Comparison of ENCODE assay signal across 8 mouse cellular contexts in the genomic region with DNA sequence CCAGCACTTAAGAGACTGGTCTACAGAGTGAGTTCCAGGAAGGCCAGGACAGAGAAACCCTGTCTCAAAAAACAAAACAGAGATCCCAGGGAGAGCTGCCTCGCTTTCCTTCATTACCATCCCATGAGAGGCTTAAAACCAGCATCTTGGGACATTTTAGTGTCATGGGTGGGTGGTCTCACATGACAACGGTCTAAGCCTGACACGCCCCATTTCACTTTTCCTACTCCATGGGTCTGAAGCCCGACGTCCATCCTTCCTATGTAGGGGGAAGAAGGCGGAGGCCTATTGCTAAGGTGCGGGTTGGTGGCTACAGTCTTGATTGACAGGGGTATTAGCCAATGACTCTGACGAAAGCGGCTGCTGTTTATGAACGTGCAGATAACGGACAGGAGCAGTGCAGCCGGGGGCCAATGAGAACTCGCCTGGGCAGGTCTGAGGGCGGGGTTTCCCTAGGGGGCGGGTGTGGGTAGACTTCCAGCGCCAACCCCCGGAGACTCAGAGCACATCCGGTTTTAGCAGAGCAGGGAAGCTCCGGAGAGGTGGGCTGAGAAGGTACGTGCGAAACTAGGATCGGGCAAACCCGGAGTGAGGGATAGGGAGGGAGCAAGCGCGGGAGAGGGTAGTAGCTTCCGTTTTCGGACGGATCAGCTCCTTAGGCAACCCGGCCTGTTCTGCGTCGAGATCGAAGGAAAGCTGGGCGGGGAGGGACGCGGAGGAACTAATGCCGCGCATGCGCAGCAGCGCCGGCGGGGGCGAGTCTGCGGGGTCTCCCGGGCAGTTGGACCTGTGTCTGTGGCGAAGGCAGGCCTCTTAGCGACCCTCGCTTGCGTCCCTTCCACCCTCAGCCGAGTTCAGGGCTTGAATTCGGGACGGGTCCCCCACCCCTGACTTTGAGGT. TPM values are rescaled to one million over a fixed set of nuclear protein-coding genes. Genes with fewer than 3 reads are reported as not detected.
A peak's percentile ranks its signal among the peaks of the same experiment; 100 is the strongest.
DNase-seq lines count a peak whose midpoint lies in the region; ATAC-seq and TF ChIP-seq lines count a peak whose summit lies in the region.

A gene (plus strand): TSS at position 397 of the 900 bp plus-strand sequence.

- H3K9me3 ChIP-seq in CH12.LX (replicated peaks; ENCODE audit: low read length) = no peaks in the 10 kb centered on the region
- no peaks in the 10 kb centered on the region for H3K9me3 ChIP-seq in forebrain, embryonic 11.5 days (ENCODE audit: control insufficient read depth, low read length)
- no peaks in the 10 kb centered on the region for H3K9me3 ChIP-seq in heart, embryonic 16.5 days (replicated peaks; ENCODE audit: control insufficient read depth, low read length)
- H3K9me3 ChIP-seq in liver, embryonic 15.5 days (replicated peaks) = no peaks in the 10 kb centered on the region
- H3K9me3 ChIP-seq in neural tube, embryonic 12.5 days = no peaks in the 10 kb centered on the region

- under 1% methylated on average over 51 of the region's 51 CpGs for WGBS in forebrain, embryonic 11.5 days
- under 1% methylated on average over 51 of the region's 51 CpGs for WGBS in heart, embryonic 16.5 days
- under 1% methylated on average over 51 of the region's 51 CpGs for WGBS in liver, embryonic 15.5 days (ENCODE audit: insufficient replicate concordance)
- under 1% methylated on average over 51 of the region's 51 CpGs for WGBS in neural tube, embryonic 12.5 days

- no peak for TF ChIP-seq CTCF in CH12.LX (conservative IDR thresholded peaks at IDR 0.05 in 1 of 2, IDR thresholded peaks at IDR 0.05 in 1 of 2; ENCODE audit: low read depth in 2 of 2, low read length in 2 of 2)

- peaks cover 48% of the 10 kb centered on the region for H3K79me2 ChIP-seq in CH12.LX (replicated peaks; ENCODE audit: control insufficient read depth, extremely low read depth, insufficient read depth, poor library complexity, severe bottlenecking)

- peak within 1 kb of the TSS; percentile 67 to 95 (median 75) for H3K4me3 ChIP-seq in CH12.LX (replicated peaks in 1 of 3; ENCODE audit: low read depth in 2 of 3, low read length in 2 of 3, poor library complexity in 1 of 3)
- peak within 1 kb of the TSS; percentile 79 for H3K4me3 ChIP-seq in forebrain, embryonic 11.5 days (ENCODE audit: low read depth, low read length)
- peak within 1 kb of the TSS; percentile 96 for H3K4me3 ChIP-seq in heart, embryonic 16.5 days (ENCODE audit: low read length)
- H3K4me3 ChIP-seq in liver, embryonic 15.5 days (replicated peaks) = peak within 1 kb of the TSS; percentile 79
- peak within 1 kb of the TSS; percentile 68 for H3K4me3 ChIP-seq in neural tube, embryonic 12.5 days

- TF ChIP-seq RAD21 in CH12.LX (IDR thresholded peaks at IDR 0.05; ENCODE audit: low read depth, low read length) = no peak

- H3K27ac ChIP-seq in CH12.LX (ENCODE audit: insufficient read depth, low read depth) = peak within 1 kb of the TSS; percentile 76
- peak within 1 kb of the TSS; percentile 66; the same call in 1 of the 2 replicates for H3K27ac ChIP-seq in forebrain, embryonic 11.5 days (ENCODE audit: low read depth, low read length)
- peak within 1 kb of the TSS; percentile 94 for H3K27ac ChIP-seq in heart, embryonic 16.5 days (ENCODE audit: low read length)
- peak within 1 kb of the TSS; percentile 94 for H3K27ac ChIP-seq in liver, embryonic 15.5 days (replicated peaks)
- H3K27ac ChIP-seq in neural tube, embryonic 12.5 days = no peak within 1 kb of the TSS; the same call in 1 of the 2 replicates

- H3K4me2 ChIP-seq in CH12.LX (ENCODE audit: insufficient read depth, low read depth, poor library complexity, severe bottlenecking) = peak within 1 kb of the TSS; percentile 97
- peak within 1 kb of the TSS; percentile 84 for H3K4me2 ChIP-seq in forebrain, embryonic 11.5 days (ENCODE audit: low read depth, low read length, severe bottlenecking)
- peak within 1 kb of the TSS; percentile 94 for H3K4me2 ChIP-seq in heart, embryonic 16.5 days (ENCODE audit: low read depth, low read length)
- peak within 1 kb of the TSS; percentile 88 for H3K4me2 ChIP-seq in liver, embryonic 15.5 days
- H3K4me2 ChIP-seq in neural tube, embryonic 12.5 days (replicated peaks) = peak within 1 kb of the TSS; percentile 99

- dilution Hi-C loops in CH12.LX (cut with MboI; ENCODE audit: extremely low pct_ligation_motif_present, extremely low pct_unique_long_range_greater_than_20kb, low sequenced_read_pairs) = no loop called here

- no peaks in the 10 kb centered on the region for H3K27me3 ChIP-seq in CH12.LX (replicated peaks)
- H3K27me3 ChIP-seq in forebrain, embryonic 11.5 days (ENCODE audit: control insufficient read depth, insufficient read depth, low read length) = no peaks in the 10 kb centered on the region
- no peaks in the 10 kb centered on the region for H3K27me3 ChIP-seq in heart, embryonic 16.5 days (ENCODE audit: control insufficient read depth, insufficient read depth, low read length)
- no peaks in the 10 kb centered on the region for H3K27me3 ChIP-seq in liver, embryonic 15.5 days
- no peaks in the 10 kb centered on the region for H3K27me3 ChIP-seq in neural tube, embryonic 12.5 days (replicated peaks)

- peak; percentile 100 for DNase-seq in CH12.LX (ENCODE audit: extremely low read depth)
- DNase-seq in c-Kit-positive CD71-positive TER-119-negative erythroid progenitor cells, embryonic 14.5 days (ENCODE audit: low read depth) = peak; percentile 99
- peak; percentile 100 for DNase-seq in forebrain, embryonic 11.5 days (ENCODE audit: low spot score)
- DNase-seq in kidney, postnatal 36 days = peak; percentile 98 to 100
- peak; percentile 100 for DNase-seq in telencephalon, adult 2 months (ENCODE audit: low read depth, low spot score)

- peaks cover 7 to 54% of the 10 kb centered on the region in 2 experiments; a peak in 3 of 4 replicates for H3K4me1 ChIP-seq in CH12.LX (ENCODE audit: control insufficient read depth in 1 of 2, insufficient read depth in 2 of 2)
- H3K4me1 ChIP-seq in forebrain, embryonic 11.5 days (replicated peaks; ENCODE audit: control insufficient read depth, insufficient read depth, low read length) = peaks cover 9% of the 10 kb centered on the region; the same call in 1 of the 2 replicates
- peaks cover 40% of the 10 kb centered on the region for H3K4me1 ChIP-seq in heart, embryonic 16.5 days (ENCODE audit: control insufficient read depth, insufficient read depth, low read length)
- H3K4me1 ChIP-seq in liver, embryonic 15.5 days (replicated peaks) = peaks cover 59% of the 10 kb centered on the region
- H3K4me1 ChIP-seq in neural tube, embryonic 12.5 days = peaks cover 37% of the 10 kb centered on the region

- peak; percentile 98 for TF ChIP-seq POLR2A in CH12.LX (IDR thresholded peaks at IDR 0.05; ENCODE audit: low read depth, low read length)

- H3K9ac ChIP-seq in CH12.LX (ENCODE audit: insufficient read depth, low read depth) = peak within 1 kb of the TSS; percentile 73
- peak within 1 kb of the TSS; percentile 85 for H3K9ac ChIP-seq in forebrain, embryonic 11.5 days (ENCODE audit: low read length)
- H3K9ac ChIP-seq in heart, embryonic 16.5 days (ENCODE audit: low read length) = peak within 1 kb of the TSS; percentile 93
- H3K9ac ChIP-seq in liver, embryonic 15.5 days = peak within 1 kb of the TSS; percentile 81
- H3K9ac ChIP-seq in neural tube, embryonic 12.5 days = peak within 1 kb of the TSS; percentile 89

- TF ChIP-seq EP300 in CH12.LX (IDR thresholded peaks at IDR 0.05; ENCODE audit: low read length) = no peak

- peaks cover 0 to 7% of the 10 kb centered on the region in 2 experiments for H3K36me3 ChIP-seq in CH12.LX (replicated peaks in 1 of 2; ENCODE audit: control insufficient read depth in 1 of 2, insufficient read depth in 1 of 2, low read length in 1 of 2)
- no peaks in the 10 kb centered on the region for H3K36me3 ChIP-seq in forebrain, embryonic 11.5 days (ENCODE audit: control insufficient read depth, insufficient read depth, low read length)
- no peaks in the 10 kb centered on the region for H3K36me3 ChIP-seq in heart, embryonic 16.5 days (ENCODE audit: control insufficient read depth, insufficient read depth)
- no peaks in the 10 kb centered on the region for H3K36me3 ChIP-seq in liver, embryonic 15.5 days (replicated peaks)
- no peaks in the 10 kb centered on the region for H3K36me3 ChIP-seq in neural tube, embryonic 12.5 days

- in situ Hi-C loops in CH12.LX (cut with MboI; ENCODE audit: low pct_ligation_motif_present, low pct_unique_long_range_greater_than_20kb, low sequenced_read_pairs) = no loop called here

- peak; percentile 100 for ATAC-seq in forebrain, embryonic 11.5 days (replicated peaks; ENCODE audit: low FRiP score)
- ATAC-seq in heart, embryonic 16.5 days (replicated peaks; ENCODE audit: extremely low read depth, insufficient read depth, low FRiP score) = peak; percentile 100
- ATAC-seq in liver, embryonic 15.5 days (ENCODE audit: insufficient read depth) = peak; percentile 94
- peak; percentile 100 for ATAC-seq in neural tube, embryonic 12.5 days (ENCODE audit: low FRiP score, low read depth)

TF ChIP-seq in CH12.LX, 34 proteins besides CTCF, POLR2A, EP300 and RAD21 (continues in another document):
- peak; percentile 96 for TF ChIP-seq NRF1 (IDR thresholded peaks at IDR 0.05; ENCODE audit: low read depth, low read length)
- TF ChIP-seq IRF4 (IDR thresholded peaks at IDR 0.05; ENCODE audit: low read depth, low read length) = peak; percentile 7; the same call in 1 of the 2 replicates
- TF ChIP-seq GABPA (IDR thresholded peaks at IDR 0.05; ENCODE audit: insufficient replicate concordance, low read depth, low read length) = no peak; the same call in 1 of the 2 replicates
- TF ChIP-seq ZNF384 (IDR thresholded peaks at IDR 0.05; ENCODE audit: low read depth, low read length) = no peak
- peak; percentile 70; the same call in 1 of the 2 replicates for TF ChIP-seq POLR2AphosphoS2 (IDR thresholded peaks at IDR 0.05; ENCODE audit: low read depth, low read length)
- TF ChIP-seq TBP (conservative IDR thresholded peaks at IDR 0.05; ENCODE audit: low read depth, low read length) = peak; percentile 96
- TF ChIP-seq HCFC1 (IDR thresholded peaks at IDR 0.05; ENCODE audit: low read depth, low read length) = peak; percentile 70
- TF ChIP-seq NELFE (IDR thresholded peaks at IDR 0.05; ENCODE audit: low read depth, low read length) = peak; percentile 97
- TF ChIP-seq CHD1 (IDR thresholded peaks at IDR 0.05; ENCODE audit: low read depth, low read length) = no peak; the same call in 1 of the 2 replicates
- TF ChIP-seq CHD2 (IDR thresholded peaks at IDR 0.05; ENCODE audit: low read length) = peak; percentile 98
- peak; percentile 94 for TF ChIP-seq TCF12 (IDR thresholded peaks at IDR 0.05; ENCODE audit: low read depth, low read length)

RNA-seq across cellular contexts. Expression of the gene that starts here (rescaled TPM):
- total RNA-seq in CH12.LX (2012; rRNA removed) (223 and 268 TPM in 2 replicates), CH12.LX (2014; rRNA removed) (260 and 269 TPM in 2 replicates)
- 313 and 329 TPM in 2 replicates for polyA plus RNA-seq in CH12.LX (2012; ENCODE audit: insufficient read length, low read depth)
- 229 and 267 TPM in 2 replicates for polyA plus RNA-seq in forebrain, embryonic 11.5 days (2014; fragmentation: Nextera tagmentation; extraction: Ambion mirVana)
- polyA plus RNA-seq in heart, embryonic 16.5 days (2015; fragmentation: Nextera tagmentation; extraction: Ambion mirVana) = 273 and 290 TPM in 2 replicates
- polyA plus RNA-seq in liver, embryonic 15.5 days (2015; fragmentation: Nextera tagmentation; extraction: Ambion mirVana) = 278 and 304 TPM in 2 replicates
- 245 and 247 TPM in 2 replicates for polyA plus RNA-seq in neural tube, embryonic 12.5 days (2016; fragmentation: Nextera tagmentation; extraction: Ambion mirVana)
